Mouse (Mus musculus): ENCODE results near the gene Tmco1.

Tmco1 gene

DNA sequence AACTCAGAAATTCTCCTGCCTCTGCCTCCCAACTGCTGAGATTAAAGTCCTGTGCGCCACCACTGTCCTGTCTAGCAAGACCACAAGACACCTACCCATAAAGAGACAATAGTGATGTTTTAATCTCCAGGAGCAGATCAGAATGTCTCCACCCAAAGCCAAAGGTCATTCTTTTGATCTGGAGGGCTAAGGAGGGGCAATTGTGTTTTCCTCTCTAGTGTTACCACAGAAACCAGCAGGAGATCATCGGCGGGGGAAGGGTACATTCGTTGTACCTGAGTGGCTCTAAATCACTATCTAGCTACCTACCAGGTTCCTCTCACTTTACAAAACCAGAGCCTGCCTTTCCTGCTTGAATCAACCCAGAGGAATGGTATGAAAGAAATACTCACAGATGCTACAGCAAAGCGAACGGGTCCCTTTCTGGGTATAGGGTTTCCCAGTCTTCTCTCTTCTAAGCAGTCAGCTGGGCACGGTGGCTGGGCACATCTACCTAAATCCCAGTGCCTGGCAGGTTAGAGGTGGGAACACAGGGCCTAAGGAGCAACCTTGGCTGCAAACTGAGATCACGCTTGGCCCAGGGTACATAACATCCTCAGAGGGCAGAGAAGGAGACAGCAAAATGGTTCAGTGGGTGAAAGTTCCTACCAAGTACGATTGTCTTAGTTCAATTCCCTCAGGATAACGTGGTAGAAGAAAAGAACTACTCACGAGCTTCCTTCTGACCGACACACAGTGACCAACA, 33.4 kb upstream of the Tmco1 start:
- no peaks in the 10 kb centered on the region for H3K27me3 ChIP-seq (ENCODE audit: control insufficient read depth, insufficient read depth, low read length, poor library complexity, severe bottlenecking)
- no peak for DNase-seq (ENCODE audit: low read depth, low spot score)
- H3K36me3 ChIP-seq (ENCODE audit: control insufficient read depth, insufficient read depth, low read length, poor library complexity, severe bottlenecking): no peaks in the 10 kb centered on the region

DNA sequence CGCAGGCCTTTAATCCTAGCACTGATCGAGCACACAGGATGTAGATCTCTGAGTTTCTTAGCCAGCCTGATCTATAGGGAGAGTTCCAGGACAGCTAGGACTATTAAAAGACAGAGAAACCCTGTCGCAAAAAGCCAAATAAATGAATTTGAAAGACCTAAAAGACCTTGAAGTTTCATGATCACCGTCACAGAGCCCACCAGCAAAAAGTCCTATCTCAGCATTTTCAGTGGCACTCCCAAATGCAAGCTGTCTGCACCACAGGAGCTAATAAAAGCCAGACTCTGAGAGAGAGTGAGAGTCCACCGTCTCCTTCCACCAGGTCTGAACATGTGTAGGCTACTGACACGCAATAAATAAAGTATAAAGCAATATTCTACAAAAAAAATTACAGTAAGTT, 29.8 kb upstream of the Tmco1 start:
- no peaks in the 10 kb centered on the region for H3K27me3 ChIP-seq (ENCODE audit: control insufficient read depth, insufficient read depth, low read length, poor library complexity, severe bottlenecking)
- H3K36me3 ChIP-seq (ENCODE audit: control insufficient read depth, insufficient read depth, low read length, poor library complexity, severe bottlenecking): no peaks in the 10 kb centered on the region
- no peak for DNase-seq (ENCODE audit: low read depth, low spot score)

DNA sequence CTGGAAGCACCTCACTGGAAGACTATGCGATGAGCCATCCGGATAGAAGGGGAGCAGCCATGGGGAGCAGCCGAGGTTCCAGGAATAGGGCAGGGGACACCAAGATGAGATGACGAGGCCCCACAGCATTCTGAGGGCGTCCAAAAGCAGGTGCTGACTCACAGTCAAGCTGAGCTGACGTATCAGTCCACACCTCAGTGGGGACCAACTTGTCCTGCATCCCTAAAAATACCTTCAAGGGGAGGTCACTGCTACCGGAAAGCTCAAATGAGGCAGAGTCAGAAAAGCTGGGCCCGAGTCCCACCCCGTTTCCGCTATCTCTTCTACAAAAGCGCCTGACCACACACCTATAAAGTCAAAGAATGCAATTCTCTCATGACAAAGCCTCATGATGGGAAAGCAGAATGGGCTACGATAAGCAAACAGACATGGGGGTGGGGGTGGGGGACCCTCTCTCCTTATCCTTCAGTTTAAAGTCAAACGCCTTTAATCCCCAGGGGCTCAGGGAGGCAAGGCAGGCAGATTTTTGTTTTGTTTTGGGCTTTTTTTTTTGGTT, 28.9 kb upstream of the Tmco1 start:
- DNase-seq (ENCODE audit: low read depth, low spot score): no peak
- Histone ChIP-seq H3K36me3 (ENCODE audit: control insufficient read depth, insufficient read depth, low read length, poor library complexity, severe bottlenecking) (no peaks in the 10 kb centered on the region), H3K27me3 (ENCODE audit: control insufficient read depth, insufficient read depth, low read length, poor library complexity, severe bottlenecking) (no peaks in the 10 kb centered on the region)

DNA sequence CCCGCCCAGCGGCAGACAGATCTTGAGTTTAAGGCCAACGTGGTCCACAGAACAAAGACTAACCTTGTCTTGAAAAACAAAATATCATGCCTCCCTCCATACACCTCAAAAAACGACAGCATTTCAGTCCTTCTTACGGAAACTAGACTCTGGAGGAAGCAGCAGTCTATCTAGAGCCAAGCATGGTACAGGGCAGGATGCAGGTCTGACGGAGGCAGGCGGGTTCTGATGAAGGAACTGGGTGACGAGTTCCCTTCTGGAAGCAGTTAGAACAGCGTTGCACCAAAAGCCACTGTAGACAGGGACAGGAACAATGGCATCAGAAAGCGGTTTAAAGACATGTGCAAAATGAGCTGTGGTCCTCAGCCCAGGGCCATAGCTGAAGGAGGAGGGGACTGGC, 28.1 kb upstream of the Tmco1 start:
- no peak for DNase-seq (ENCODE audit: low read depth, low spot score)
- no peaks in the 10 kb centered on the region for H3K27me3 ChIP-seq (ENCODE audit: control insufficient read depth, insufficient read depth, low read length, poor library complexity, severe bottlenecking)

DNA sequence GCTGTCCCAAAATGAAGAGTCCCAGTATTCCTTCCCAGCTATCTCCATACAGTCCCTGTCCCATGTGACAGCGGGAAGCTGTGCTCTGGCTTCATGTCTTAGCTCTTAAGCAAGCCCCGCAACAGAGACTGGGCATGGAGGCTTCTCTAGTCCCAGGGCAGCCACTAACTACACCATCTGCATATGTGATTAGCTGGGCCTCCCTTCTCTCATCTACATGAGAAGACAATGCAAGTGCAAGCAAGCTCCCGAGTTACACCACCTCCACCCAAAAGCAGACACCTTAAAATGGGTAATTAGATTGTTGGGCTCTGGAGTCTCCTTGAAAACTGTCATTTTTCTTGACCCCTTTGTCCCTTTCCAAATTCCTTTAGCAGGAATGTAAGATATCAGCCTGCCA, 26.1 kb upstream of the Tmco1 start:
- Histone ChIP-seq H3K36me3 (ENCODE audit: control insufficient read depth, insufficient read depth, low read length, poor library complexity, severe bottlenecking) (no peaks in the 10 kb centered on the region), H3K27me3 (ENCODE audit: control insufficient read depth, insufficient read depth, low read length, poor library complexity, severe bottlenecking) (no peaks in the 10 kb centered on the region)
- no peak for DNase-seq (ENCODE audit: low read depth, low spot score)

More for the DNA sequence above, 28.1 kb upstream of the Tmco1 start:
- no peaks in the 10 kb centered on the region for H3K36me3 ChIP-seq (ENCODE audit: control insufficient read depth, insufficient read depth, low read length, poor library complexity, severe bottlenecking)

DNA sequence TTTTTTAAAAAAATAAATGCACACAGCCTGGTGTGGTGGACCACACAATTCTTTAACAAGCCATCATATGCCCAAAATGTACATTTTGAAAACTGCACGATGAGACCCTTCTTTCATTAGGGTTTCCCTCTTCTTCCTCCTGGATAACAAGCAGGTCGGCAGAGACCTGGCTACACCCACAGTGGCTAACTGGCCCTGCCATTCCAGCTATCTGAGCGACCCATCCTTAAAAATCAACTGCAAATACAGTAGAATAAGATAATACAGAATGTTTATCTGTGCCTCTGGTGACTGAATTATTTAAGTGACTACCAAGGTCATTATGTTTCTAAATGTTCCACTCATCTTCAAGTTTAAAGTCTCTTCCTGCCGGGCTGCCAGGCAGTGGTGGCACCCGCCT, 25.4 kb upstream of the Tmco1 start:
- H3K36me3 ChIP-seq (ENCODE audit: control insufficient read depth, insufficient read depth, low read length, poor library complexity, severe bottlenecking): no peaks in the 10 kb centered on the region
- no peaks in the 10 kb centered on the region for H3K27me3 ChIP-seq (ENCODE audit: control insufficient read depth, insufficient read depth, low read length, poor library complexity, severe bottlenecking)
- no peak for DNase-seq (ENCODE audit: low read depth, low spot score)

DNA sequence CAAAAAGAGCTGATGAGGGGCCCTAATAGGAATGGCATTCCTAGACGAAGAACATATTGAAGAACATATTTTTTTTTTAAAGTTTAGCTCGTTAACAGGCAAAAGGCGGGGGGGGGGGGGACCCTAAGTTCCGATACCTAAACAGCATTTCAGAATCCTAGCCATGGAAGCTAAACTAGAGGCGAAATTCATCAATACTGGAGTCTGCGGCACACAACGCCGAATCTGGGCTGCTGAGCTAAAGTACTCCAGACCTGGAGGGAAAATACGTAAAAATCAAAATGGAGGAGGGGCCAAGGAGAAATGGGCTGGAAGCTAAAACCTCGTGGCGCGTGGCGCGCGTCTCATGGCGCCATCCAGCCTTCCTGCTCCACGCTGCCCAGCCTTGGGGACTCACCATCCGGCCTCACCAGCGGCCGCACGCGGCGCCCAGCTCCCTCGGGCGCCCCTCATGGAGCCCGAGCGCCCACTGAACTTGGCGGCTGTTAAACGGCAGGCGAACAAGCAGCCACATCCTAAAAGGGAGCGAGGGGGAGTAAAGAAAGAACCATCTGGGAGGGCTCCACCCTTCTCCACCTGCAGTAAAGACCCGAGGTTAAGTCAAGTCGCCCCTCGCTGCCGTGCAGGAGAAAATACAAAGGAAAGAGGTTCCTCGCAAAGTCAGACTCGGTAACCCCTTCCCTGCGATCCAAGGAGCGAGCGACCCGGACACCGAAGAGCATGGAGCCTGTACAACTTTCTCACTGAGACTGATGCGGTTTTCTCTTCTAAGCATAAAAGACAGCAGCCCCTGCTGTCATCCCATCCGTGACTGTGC, 24.5 kb upstream of the Tmco1 start:
- Histone ChIP-seq H3K36me3 (ENCODE audit: control insufficient read depth, insufficient read depth, low read length, poor library complexity, severe bottlenecking) (no peaks in the 10 kb centered on the region), H3K27me3 (ENCODE audit: control insufficient read depth, insufficient read depth, low read length, poor library complexity, severe bottlenecking) (no peaks in the 10 kb centered on the region)
- DNase-seq (ENCODE audit: low read depth, low spot score): peak; percentile 50

DNA sequence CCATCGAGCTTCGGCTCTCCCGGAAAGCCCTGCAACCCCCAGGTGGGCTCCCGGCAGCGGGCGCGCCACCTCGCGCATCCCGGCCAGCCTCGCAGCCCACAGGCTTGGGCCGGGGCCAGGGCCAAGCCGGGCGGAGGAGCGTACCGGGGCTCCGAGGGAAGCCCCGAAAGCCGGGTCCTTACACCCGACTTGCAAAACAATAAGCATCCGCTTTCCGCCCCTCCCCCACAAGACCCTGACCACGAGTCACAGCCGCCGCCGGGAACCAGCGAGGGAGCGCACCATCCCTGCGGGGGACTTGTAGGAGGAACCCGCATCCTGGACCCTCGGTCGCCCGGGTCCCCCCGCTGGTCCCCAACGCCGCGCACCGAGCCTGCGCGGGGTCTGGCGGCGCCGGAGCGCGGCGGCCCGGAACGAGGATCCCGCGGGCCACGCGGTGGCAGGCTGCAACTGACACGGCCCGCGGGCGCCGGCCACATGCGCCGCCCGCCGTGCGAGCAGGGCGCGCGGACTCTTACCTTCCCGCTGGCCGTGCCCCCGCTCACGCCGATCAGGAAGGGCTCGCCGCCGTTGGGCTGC, 23.8 kb upstream of the Tmco1 start:
- DNase-seq (ENCODE audit: low read depth, low spot score): peak; percentile 56
- Histone ChIP-seq H3K36me3 (ENCODE audit: control insufficient read depth, insufficient read depth, low read length, poor library complexity, severe bottlenecking) (no peaks in the 10 kb centered on the region), H3K27me3 (ENCODE audit: control insufficient read depth, insufficient read depth, low read length, poor library complexity, severe bottlenecking) (no peaks in the 10 kb centered on the region)

DNA sequence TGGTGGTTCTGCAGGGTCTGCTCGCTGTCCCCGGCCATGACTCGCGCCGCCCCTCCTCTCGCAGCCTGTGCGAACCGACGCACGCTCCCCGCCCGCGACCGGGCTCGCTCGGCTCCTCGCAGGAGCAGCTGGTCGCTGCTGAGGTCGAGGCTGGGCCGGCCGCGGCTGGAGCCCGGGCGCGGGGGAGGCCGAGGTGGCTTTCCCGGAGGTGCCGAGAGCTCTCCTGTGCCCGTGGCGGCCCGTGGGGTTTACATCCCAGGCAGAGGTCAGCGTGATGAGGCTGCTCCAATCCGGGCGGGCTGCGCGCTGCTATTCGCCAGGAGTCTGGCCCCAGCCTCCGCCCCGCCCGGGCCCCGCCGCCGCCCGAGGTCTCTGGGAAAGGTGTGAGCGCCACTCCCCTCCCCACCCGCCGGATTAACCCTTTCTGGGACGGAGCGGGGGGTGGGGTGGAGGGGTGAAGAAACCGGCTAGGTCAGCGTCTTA, 23.3 kb upstream of the Tmco1 start:
- H3K27me3 ChIP-seq (ENCODE audit: control insufficient read depth, insufficient read depth, low read length, poor library complexity, severe bottlenecking): no peaks in the 10 kb centered on the region
- no peaks in the 10 kb centered on the region for H3K36me3 ChIP-seq (ENCODE audit: control insufficient read depth, insufficient read depth, low read length, poor library complexity, severe bottlenecking)
- peak; percentile 66 for DNase-seq (ENCODE audit: low read depth, low spot score)

DNA sequence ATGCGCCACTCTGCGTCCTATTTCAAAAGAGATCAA, 23.0 kb upstream of the Tmco1 start, which contains the start of gene Uck2:
TSS of gene Uck2 (minus strand) at position 1 of the 36 bp plus-strand sequence.
- Histone ChIP-seq H3K36me3 (ENCODE audit: control insufficient read depth, insufficient read depth, low read length, poor library complexity, severe bottlenecking) (no peaks in the 10 kb centered on the region), H3K27me3 (ENCODE audit: control insufficient read depth, insufficient read depth, low read length, poor library complexity, severe bottlenecking) (no peaks in the 10 kb centered on the region)
- DNase-seq (ENCODE audit: low read depth, low spot score): no peak

DNA sequence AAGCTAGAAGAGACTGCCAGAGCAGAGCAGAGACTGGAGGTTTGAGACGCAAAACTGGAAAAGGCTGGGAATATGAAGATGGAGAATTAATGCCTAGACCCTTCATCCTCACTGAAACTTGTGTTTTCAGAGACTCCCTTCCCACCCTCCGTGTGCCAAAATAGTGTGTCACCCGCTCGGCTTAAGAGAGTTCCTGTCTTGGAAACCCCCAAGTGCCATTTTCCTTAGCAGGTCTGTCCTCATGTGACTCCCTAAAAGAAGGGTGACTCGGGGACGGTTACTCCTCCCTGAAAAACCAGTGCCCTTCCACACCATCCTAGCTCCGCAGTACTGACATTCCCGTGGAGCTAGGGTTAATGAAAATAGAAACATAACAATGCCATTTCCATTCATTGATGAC, 22.8 kb upstream of the Tmco1 start:
- no peaks in the 10 kb centered on the region for H3K36me3 ChIP-seq (ENCODE audit: control insufficient read depth, insufficient read depth, low read length, poor library complexity, severe bottlenecking)
- H3K27me3 ChIP-seq (ENCODE audit: control insufficient read depth, insufficient read depth, low read length, poor library complexity, severe bottlenecking): no peaks in the 10 kb centered on the region
- DNase-seq (ENCODE audit: low read depth, low spot score): peak; percentile 35

DNA sequence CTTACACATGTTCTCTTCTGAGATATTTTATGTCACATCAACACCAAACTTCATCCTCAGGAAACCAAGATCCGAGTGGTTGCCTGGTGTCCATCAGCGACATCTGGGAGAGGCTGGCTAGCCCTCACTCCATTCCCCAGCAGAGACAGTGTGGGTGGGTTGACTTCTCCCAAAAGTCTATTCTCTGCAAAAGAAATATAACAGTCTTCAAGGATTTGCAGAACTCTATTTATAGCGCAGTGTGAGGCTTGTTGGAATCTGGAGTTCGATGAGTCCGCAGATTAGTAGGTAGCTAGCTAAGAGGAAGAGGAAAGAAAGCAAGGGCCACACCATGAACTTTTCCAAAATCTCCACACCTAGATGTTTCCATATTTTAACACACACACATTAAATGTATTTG, 21.0 kb upstream of the Tmco1 start:
- H3K36me3 ChIP-seq (ENCODE audit: control insufficient read depth, insufficient read depth, low read length, poor library complexity, severe bottlenecking): no peaks in the 10 kb centered on the region
- DNase-seq (ENCODE audit: low read depth, low spot score): no peak
- no peaks in the 10 kb centered on the region for H3K27me3 ChIP-seq (ENCODE audit: control insufficient read depth, insufficient read depth, low read length, poor library complexity, severe bottlenecking)

DNA sequence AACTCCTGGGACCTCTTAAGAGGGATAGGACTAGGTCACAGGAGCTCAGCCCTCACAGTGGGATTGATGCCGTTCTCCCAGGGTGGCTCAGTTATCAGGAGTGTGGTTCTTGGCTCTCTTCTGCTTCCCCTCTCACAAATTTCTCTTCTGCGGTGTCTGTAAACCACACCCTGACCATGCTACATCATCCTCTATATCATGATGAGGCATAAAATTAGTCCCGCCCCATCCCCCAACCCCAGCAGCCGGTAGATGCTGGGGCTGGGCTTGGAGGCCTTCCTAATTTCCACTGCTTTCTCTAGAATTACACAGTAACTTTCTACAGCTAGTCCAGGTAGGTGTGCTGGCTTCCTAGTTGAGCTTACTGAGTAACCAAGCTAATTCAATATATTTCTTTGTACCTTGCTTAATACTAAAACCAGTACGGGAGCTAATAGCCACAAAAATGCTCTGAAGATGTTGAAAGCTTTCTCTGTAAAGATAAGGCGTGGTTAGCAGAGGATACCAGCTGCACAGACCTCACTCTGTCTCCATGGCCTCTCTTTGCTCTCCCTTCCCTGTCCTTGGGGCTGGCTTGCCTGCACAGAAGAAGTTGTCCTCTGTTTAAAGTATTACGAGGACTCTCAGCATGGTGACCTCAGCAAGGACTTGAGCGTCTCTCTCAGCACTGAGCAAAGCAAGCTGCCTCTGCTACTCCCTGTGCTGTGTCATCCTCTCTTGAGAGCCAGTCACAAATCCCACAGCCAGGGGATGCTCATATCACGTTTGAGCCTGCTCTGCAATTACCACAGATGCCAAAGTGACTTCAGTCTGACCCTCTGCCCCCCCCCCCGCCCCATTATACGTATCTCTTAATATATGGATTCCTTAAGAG, 19.3 kb upstream of the Tmco1 start:
- no peaks in the 10 kb centered on the region for H3K36me3 ChIP-seq (ENCODE audit: control insufficient read depth, insufficient read depth, low read length, poor library complexity, severe bottlenecking)
- no peaks in the 10 kb centered on the region for H3K27me3 ChIP-seq (ENCODE audit: control insufficient read depth, insufficient read depth, low read length, poor library complexity, severe bottlenecking)
- no peak for DNase-seq (ENCODE audit: low read depth, low spot score)

DNA sequence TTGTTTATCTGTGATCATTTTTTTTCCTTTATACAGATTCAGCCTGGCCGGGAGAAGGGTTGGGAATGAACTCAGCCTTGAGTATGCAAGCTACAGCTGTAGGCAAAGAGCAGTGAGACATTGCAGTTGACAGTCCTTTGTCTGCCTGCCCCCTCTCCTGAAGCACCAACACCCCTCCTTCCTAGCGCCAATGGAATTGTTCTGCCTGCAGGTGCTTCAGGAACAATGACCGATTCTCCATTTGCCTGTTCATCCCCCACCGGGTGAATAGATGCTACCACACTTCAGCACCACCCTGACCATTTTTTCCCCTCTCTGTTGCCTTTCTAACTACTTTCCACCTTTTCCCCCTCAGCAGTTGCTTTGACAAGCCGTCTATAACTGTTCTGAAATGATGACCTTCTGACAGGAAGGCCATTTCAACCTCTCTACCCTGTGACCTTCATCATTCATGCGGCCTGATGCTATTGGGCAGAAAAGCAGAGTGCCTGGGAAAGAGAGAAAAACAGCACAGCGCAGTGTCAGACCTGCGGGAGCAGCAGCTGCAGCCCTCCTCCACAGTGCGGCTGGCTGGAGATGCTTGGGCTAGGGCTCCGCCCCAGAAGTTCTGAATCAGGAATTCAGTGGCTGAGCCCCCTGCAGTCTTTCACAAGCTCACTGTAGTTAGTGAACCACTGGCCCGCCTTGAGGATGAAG, 18.5 kb upstream of the Tmco1 start:
- no peak for DNase-seq (ENCODE audit: low read depth, low spot score)
- Histone ChIP-seq H3K36me3 (ENCODE audit: control insufficient read depth, insufficient read depth, low read length, poor library complexity, severe bottlenecking) (no peaks in the 10 kb centered on the region), H3K27me3 (ENCODE audit: control insufficient read depth, insufficient read depth, low read length, poor library complexity, severe bottlenecking) (no peaks in the 10 kb centered on the region)
